Mouse (Mus musculus) CD4-positive helper T cell, adult 2 months (primary cell): ENCODE data around the gene Slc44a3.

Experiments used
- DNase-seq: peaks from one replicate; pipeline ENCODE4 v3.0.0-alpha.2; 2012; ENCODE audit warnings: low read depth, missing footprints, low spot score

The Slc44a3 gene

DNA sequence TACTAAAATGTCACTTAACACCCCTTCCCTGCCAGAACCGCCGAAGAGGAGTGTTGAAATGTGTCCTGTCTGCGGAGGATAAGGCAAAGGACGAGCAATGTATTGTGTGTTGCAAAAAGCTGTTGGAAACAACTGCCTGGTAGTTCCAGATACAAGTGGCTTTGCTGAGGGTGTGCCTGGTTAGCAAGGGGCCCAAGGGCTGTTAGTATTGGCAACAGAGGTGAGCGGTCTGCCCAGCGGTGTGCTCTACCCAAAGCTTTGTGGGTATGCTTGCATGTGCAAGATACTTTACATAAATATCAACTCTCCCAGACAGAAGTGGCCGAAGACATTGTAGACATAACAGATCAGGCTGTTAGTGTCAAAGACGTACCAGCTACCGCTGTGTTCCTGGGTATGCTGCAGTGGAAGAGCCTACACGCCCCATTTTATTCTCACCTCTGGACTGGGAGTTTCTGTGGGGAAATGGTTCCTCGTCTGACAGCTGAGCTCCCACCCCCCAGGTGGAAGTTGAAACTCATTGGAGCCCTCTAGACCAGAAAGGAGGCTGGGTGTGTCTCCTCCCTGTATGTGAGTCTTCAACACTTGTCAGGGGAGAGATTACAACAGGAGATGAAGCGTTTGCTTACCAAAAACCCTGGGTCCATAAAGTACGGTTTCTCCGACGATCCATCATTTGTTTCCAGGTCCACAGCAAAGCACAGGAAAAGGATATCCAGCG, 71.6 kb downstream of the Slc44a3 start:
- DNase-seq, result no peak

DNA sequence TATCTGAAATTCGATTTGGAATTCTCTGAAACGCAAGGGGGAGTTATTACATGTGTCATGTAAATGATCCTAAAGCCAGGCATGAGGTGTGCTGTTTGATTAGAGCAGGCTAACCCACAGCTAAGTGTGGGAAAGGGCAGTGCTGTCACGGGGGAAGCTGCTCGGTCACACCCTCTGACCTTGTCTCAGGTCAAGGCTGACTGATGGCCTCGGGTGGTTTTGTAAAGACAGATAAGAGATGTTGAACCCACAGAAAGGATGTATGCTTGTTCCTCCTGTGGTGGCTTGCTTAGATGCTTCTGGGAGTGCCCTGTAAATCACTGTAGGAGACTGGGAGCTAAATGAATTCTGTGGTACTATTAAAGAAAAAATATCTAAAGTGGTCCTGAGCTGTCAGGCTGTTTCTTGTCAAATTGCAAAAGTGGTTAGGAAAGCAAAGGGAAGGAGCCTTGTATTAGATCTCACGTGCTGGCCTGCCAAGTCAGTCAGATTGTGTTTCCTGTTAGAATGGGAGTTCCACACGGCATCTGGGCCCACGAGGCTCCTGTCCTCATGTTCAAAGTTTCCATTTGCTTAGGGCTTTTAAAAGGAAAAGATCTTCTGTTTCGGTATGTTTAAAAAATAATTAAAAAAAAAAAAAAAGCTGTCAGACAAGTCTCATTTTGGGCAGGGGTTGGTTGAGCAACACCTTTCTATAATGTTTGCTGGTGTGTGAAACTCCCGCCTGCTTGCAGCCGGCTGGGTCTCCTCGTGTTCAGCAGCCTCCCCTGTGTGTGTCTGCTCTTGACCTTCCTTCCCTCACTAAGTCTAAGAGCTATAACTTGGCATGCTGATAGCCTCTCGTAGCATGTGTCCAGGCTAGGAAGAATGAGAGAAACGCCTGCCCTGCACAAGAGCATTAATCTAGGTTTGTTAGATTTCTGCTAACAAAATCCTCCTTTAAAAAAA, 73.4 kb downstream of the Slc44a3 start:
- no peak for DNase-seq

GRCm38 (mm10) chr3:121451404-121451803, 80.8 kb downstream of the Slc44a3 start:
- no peak for DNase-seq

GRCm38 (mm10) chr3:121449527-121449926, 82.7 kb downstream of the Slc44a3 start:
- DNase-seq, result no peak

DNA sequence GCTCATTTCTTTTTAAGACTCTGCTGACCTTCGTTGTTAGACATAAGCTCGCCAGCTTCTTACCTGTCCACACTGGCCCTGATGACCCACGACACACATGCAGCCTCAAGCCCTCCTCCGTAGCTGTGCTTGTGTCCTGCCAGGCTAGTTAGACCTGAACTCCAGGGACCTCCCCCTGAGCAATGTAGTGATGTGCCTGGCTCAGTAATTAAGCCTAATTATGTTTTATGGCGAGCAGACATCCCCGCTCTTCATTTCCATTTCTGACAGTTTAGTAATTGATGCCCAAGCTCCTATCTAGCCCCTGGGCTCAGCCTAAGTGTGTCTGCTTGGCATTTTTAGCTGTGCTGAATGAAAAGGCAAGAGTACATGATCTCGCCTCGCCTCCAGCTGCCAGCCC, 83.6 kb downstream of the Slc44a3 start:
- DNase-seq, result peak; percentile 6

DNA sequence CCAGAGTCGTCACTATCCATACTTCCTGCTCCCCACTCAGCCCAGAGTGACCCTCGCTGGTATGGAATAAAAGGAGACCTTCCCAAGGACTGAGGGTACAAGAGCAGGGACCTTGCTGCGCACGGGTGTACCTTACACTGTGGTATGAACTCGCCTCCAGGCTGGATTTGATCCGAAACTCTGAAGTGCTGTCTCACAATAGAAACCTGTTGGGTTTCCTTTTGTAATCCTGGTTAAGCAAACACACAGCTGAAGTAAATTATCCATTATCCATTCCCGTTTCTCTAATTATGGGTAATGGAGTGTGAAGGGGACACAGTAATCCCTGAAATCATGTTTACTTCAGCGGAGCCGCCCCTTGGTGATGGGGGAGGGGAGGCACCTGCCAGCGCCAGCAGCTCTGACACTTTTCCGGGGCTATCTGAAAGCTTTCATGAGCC, 84.2 kb downstream of the Slc44a3 start:
- no peak for DNase-seq

- no peak for DNase-seq
Measured at GRCm38 (mm10) chr3:121446454-121446853, 85.8 kb downstream of the Slc44a3 start.

DNA sequence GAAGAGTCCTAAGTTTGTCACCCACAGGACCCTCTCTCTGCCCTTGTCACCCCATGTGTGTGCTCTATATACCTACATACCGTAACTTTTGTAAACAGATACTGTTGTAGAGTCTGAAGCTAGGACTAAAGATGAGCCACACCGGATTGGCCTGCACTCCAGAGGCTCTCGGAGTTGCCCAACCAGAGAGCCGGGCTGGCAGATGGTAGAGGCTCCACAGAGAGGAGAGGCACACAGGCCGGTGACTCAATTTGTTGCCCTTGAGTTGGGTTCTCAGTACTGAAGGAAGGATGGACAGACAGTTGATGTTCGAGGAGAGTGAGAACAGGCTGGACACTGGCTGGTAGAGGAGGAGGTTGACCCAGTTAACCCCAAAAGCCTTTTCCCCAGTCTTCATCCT, 87.8 kb downstream of the Slc44a3 start:
- no peak for DNase-seq

DNA sequence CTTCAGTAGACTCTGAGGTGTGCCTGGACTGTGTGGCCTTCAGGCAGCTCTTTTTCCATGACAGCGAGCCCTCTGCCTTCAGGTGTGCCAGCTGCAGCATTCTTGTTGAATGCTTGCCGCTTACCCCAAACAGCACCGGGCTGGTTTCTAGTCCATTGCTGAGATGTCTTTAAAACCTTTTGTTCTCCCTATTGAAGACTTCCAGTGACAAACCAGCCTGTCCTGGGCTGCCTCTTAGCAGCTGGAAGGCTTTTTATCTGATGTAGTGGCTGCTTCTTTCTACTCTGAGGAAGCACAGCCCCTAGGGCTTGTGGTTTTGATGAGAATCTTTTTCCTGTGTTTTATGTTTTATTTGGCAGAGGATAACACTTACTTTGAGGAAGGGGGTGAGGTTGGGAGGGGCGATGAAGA, 88.3 kb downstream of the Slc44a3 start:
- peak; percentile 20 for DNase-seq

GRCm38 (mm10) chr3:121442288-121442687, 89.9 kb downstream of the Slc44a3 start:
- DNase-seq, result peak; percentile 15

DNA sequence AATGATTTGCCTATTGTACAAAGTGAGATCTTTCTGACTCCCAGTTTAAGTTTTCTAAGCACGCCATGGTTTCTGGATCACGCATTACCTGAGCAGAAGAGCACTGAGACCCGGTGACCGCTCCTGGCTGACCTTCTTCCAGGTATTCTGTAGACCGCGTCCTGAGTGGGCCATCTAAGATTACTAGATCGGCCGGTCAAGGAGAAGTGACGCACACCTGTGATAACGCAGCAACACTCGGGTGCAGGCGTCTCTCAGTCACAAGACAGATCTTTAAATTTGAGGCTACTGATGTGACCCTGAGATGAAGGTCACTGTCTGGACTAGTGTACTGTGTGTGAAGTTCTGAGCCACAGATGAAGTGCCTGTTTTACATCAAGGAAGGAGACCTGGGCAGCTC, 90.7 kb downstream of the Slc44a3 start:
- DNase-seq, result no peak

- no peak for DNase-seq
Measured at GRCm38 (mm10) chr3:121439623-121440161, 92.5 kb downstream of the Slc44a3 start.

GRCm38 (mm10) chr3:121437996-121438395, 94.2 kb downstream of the Slc44a3 start:
- DNase-seq, result no peak

DNA sequence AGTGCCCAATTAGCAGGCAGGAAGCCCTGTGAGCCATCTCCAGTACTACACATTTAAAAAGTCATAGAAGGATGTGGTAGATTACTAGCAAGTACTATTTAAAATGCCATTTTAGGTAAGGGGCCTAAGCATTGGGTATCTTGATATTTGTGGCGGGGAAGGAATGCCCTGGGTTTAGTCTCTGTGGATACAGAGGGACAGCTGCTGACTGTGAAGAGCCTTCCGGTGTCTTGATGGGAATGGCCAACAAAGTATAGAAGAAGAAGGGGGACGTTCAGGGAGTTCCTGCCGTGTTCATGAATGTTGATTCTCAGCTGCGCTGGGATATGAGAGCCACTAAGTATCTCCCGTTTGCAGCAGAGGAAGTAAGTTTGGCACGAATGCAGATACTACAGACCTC, 95.1 kb downstream of the Slc44a3 start:
- DNase-seq, result no peak

DNA sequence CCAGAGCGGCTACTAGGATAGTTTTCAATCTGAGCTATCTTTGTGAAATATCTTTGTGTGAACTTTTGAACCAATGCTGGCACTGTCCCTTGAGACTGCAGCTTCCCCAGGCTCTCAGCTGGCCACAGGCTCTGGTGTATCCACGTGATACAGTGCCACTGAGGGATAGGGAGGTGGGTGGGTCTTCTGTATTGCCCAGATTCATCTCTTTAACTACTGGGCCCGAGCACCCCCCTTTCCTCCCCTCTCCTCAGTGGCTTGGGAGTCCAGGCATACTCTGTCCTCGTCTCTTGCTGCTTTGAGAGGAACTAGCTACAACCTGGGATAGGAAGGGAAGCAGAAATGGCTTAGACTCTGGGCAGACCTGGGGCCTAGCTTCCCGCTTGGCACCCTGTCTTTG, 96.9 kb downstream of the Slc44a3 start:
- no peak for DNase-seq

DNA sequence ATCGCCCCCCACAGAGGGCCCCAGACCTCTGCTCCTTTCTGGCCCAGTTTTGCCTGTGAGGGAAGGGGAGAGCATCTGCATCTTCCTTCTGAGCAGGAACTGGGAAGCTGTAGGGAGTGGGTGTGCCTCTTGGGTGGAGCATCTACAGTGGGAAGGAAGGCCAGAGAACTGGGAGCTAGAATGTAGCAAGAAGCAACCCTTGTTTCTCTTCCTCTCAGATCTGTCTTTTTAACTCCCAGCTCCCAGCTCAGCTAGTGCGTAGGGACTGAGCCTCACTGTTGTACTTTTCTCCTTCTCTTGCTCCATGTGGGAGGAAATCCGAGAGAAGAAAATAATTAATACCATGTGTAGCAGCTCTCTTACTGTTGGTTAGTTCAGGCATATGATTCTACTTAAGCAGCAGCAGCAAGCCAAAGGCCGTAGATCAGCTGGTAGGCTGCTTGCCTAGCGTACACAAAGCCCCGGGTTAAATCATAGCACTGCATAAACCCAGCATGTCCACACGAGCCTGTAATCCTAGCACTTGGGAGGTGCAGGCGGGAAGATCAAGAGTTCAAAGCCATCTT, 98.2 kb downstream of the Slc44a3 start:
- DNase-seq, result no peak

GRCm38 (mm10) chr3:121433359-121433758, 98.8 kb downstream of the Slc44a3 start:
- no peak for DNase-seq

- DNase-seq, result no peak
Measured at GRCm38 (mm10) chr3:121430289-121430936, 101.8 kb downstream of the Slc44a3 start.

- no peak for DNase-seq
Measured at GRCm38 (mm10) chr3:121429469-121429868, 102.7 kb downstream of the Slc44a3 start.

DNA sequence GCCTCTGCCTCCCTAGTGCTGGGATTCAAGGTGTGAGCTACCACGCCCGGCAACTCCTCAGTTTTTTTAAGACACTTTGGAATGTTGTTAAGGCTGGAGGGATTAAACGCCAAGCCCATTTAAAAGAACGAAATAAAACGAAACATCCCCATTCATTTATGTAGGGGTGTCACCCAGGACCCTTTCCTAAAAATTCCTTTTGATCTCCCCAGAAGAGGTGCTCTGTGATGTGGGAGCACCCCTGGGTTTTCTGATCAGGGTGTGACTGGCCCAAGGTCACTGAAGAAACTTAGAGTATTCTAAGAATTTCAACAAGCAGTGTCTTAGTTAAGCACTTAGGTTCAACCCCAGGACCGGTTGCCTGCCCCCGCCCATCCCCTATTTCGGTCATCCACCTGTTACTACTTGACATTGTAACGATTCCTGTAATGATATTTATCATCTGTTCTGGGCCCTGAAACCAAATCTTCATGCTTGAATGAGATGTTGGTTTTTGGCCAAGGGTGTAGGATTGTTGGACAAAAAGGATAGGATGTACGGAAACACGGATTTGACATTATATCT, 103.4 kb downstream of the Slc44a3 start:
- no peak for DNase-seq

DNA sequence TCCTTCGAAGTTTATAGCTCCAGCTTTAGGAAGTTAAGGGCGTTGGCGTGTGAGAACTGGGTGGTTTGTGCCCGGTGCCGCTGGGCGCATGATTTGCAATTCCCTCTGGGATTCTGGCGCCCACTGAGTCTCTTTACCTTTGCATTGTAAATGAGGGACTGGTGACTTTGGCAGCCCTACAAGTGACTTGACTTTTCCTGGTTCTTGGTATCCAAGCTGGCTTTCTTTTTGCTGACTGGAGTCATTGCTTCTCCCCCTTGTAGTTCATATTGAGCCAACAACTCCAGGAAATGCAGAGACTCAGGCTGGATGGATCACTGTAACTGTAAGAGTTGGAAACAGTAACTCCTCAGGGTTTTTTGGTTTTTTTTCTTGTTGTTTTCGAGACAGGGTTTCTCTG, 104.0 kb downstream of the Slc44a3 start:
- DNase-seq, result no peak
